Mouse (Mus musculus): ENCODE measurements around the gene Glce.

GRCm38 (mm10) chr9:62020259-62020658 is 102.2 kb downstream of the Glce start:
- TF ChIP-seq POLR2A (IDR thresholded peaks at IDR 0.05; ENCODE audit: insufficient read length, low read depth) (no peak), POLR2AphosphoS2 (IDR thresholded peaks at IDR 0.05; ENCODE audit: insufficient read length, low read depth) (no peak), SRF (IDR thresholded peaks at IDR 0.05; ENCODE audit: control insufficient read depth, insufficient read length, low read depth) (no peak), TCF12 (IDR thresholded peaks at IDR 0.05; ENCODE audit: insufficient read depth, poor library complexity, severe bottlenecking) (no peak), CEBPB (IDR thresholded peaks at IDR 0.05; ENCODE audit: insufficient read depth, poor library complexity, severe bottlenecking) (no peak), USF1 (IDR thresholded peaks at IDR 0.05; ENCODE audit: low read depth) (no peak), MAX (IDR thresholded peaks at IDR 0.05; ENCODE audit: low read depth) (no peak)

Measured in myocyte (in vitro differentiated cells).